Mouse (Mus musculus) layer of hippocampus, adult 9-10 months (tissue): ENCODE results near the gene Gpatch8.
A peak's percentile ranks its signal among the peaks of the same experiment; 100 is the strongest.

Experiments used
- DNase-seq: peaks from one replicate; pipeline ENCODE4 v3.0.0; 2022; ENCODE audit warnings: low spot score

The Gpatch8 gene

DNA sequence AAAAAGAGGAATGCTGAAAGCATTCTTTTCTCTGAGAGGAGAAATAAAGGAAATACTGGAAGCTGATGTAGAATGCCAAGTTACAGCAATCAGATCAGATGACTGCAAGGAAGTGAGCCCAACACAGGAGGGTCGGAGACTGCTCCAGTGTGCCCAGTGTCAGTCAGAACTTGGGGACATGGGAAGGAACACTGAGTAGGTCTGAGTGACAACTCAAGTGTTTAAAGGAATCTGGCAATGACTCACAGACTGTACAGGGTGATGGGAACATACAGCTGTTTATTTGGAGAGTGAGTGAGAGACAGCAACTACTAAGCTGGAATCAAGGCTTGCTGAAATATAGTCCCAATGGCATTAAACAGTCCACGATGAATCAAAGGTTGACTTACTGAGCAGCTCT, 60.0 kb downstream of the Gpatch8 start:
- no peak for DNase-seq

DNA sequence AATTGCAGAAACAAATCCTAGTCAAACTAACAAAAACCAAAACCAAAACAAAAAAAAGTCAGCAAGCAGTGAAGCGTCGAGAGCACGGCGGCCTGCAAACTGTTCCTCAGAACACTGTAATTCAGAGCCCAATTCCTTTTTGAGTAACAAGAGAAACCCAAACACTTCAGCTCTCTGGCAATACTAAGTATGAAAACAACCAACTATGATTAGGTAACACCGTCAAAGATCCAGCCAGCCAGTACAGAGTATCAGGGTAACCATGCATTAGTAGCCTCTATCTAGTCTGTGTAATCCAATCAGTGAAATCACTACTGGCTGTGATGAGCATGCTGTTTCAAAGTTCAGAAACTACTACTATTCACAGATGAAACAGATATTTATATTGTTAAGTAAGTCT, 60.5 kb downstream of the Gpatch8 start:
- DNase-seq: no peak

GRCm38 (mm10) chr11:102495114-102495513, 61.1 kb downstream of the Gpatch8 start:
- no peak for DNase-seq

GRCm38 (mm10) chr11:102494063-102494650, 62.0 kb downstream of the Gpatch8 start:
- no peak for DNase-seq

GRCm38 (mm10) chr11:102493241-102493640, 63.0 kb downstream of the Gpatch8 start:
- DNase-seq: no peak

GRCm38 (mm10) chr11:102487901-102488300, 68.3 kb downstream of the Gpatch8 start:
- DNase-seq: no peak

DNA sequence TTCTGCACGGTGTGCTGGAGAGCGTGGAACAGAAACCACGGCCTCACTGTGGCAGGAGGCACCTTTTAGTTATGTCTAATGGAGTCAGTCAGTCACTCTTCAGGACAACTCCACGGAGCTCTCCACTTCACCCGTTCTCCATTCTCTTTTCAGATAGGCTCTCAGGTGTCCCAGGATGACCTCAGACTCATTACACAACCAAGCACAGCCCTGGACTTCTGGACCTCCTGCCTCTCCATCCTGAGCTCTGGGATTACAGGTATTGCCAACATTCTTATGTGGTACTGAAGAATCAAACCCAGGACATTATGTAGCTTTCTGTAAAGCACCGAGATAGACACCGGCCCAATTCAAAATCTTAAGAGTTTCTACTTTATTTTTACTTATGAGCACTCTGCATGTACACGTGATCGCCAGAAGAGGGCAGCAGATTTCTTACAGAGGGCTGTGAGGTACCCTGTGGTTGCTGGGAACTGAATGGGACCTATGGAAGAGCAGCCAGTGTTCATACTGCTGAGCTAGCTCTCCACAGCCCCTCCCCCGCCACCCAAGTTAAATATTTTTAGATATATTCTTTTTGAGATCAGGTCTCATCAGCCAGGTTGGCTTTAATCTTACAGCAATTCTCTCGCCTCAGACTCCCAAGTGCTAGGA, 69.3 kb downstream of the Gpatch8 start:
- peak; percentile 11 for DNase-seq

DNA sequence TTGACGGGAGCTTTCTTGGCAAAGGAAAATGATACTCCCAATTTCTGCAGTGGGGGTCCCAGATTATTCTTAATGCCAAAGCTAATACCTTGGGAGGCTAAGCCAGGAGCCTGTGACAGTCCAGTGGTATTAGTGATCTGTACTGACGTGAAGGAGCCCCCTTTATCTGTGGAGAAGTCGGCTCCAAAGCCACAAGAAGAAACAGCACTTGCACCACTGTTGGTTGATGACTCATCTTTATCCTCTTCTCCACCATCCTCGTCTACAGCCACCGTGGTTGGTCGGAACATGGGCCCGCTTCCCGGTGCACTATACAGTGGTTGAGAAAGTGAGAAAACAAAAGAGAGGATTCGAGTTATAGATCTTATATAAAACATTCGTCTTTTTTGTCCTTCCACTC, 74.4 kb downstream of the Gpatch8 start:
- DNase-seq: no peak

- no peak for DNase-seq
These were observed 75.3 kb downstream of the Gpatch8 start for GRCm38 (mm10) chr11:102480897-102481296.

- no peak for DNase-seq
These were observed 76.1 kb downstream of the Gpatch8 start for GRCm38 (mm10) chr11:102480111-102480510.

DNA sequence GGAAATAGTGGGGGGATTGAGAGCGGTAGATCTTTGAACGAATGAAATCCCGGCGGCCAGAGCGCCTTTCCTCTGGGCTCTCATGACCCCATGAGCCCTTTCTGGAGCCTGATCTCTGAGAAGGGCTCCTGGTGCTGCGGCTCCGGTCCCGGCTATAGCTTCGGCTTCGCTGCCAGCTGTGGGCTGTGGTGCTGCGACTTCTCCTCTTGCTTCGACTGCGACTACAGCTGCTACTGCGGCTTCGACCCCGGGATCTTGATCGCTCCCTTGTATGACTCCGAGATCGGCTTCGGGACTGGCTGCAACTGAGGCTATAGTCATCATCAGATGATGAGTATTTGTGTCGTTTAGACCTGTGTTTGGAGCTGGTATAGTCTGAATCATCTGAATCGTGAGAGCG, 76.6 kb downstream of the Gpatch8 start:
- no peak for DNase-seq

GRCm38 (mm10) chr11:102478671-102479070, 77.5 kb downstream of the Gpatch8 start:
- no peak for DNase-seq

DNA sequence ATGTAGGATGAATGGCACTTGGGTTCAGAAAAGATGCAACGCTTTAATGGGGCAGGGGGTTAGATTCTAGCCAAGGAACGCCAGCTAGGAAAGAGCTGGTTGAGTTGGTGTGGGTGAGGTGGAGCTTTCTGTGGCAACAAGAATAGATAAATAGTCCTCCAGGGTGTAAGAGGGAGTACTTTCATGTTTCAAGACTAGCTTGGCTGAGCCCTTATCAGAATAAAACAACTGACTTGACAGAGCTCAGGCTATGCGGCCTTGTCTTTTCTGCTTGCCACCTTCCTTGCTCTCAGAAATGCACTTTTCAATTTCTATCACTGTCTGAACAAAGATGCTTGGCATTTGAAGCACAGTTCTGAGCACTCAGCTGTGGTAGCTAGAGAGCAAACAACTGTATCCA, 81.2 kb downstream of the Gpatch8 start:
- no peak for DNase-seq

DNA sequence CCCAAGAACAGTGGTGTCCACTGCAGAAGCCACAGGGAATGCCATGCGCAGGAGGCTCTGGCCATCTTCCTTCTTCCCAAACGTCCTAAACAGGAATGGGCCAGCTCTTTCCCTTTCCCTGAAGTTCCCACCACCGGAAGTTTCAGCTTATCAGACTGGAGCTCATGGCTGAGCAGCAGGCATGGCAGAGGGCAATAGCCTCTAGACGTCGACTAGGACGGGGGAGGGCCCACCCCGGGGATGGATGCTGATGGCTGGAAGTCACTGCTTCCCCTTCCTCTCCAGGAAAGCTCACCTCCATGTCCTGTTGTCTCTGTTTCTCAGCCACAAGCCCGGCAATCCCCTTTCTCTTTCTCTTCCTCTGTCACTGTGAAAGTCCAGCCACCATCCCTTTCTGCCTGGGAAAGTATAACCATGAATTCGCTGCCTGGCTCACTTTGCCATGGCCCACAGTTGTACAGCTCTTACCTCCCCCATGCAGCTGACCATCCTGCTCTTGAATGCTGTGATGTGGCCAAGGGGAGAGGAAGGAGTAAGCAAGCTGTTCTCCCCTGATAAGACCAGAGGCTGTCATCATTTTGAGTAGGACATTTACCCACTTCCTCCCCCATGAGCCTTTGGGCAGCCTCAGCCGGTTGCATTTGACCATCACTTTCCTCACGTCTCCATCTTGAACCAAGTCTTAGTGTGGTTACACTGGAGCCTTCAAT, 86.4 kb downstream of the Gpatch8 start, which contains the start of gene Itga2b:
Itga2b (minus strand) TSS at position 475 of the 710 bp plus-strand sequence.
- DNase-seq: no peak

DNA sequence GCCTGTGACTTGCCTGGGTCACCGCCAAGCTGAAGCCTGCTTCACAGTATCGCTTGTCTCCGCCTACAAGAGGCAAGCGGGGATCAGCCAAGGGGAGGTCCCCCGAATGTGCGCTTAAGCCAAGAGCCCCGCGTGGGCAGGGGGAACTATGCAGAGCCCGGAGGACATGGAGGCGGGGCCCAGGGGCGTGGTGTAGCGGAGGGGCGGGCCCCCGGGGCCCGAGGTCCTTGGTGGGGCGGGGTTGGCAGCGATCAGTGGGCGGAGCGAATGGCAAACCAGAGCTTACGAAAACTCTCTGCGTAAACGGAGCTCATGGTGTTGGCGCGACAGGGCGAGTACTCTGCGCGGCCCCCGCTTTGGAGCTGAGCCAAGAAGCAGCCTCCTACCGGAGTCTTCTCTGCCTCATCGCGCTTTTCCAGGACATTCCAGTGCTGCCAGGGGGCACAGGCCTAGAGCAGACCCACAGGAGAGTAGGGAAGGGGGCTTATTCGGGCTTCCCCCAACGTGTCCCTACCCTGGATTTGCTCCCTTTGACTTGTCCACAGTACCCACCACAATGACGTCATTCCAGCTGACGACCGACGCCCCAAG, 89.1 kb downstream of the Gpatch8 start:
- peak; percentile 82 for DNase-seq

- no peak for DNase-seq
These were observed 90.3 kb downstream of the Gpatch8 start for GRCm38 (mm10) chr11:102465713-102466436.

DNA sequence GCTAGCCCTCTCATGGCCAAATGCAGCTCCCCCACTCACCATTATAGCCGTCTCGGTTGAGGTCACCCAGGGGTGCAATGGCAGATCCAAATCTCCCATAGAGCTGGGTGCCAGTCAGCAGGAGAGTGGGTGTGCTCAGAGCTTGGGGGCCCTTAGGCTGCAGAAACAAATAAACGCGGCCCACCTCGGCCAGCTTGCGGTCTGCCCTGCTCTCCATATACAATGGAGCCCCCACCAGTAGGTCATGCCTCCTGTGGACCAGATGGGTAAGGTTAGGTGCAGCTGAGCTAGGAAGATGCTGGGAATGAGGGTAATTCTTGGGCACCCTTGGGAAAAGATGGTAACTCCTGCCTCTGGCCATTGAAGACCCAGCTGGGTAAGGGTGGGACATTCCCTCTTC, 91.3 kb downstream of the Gpatch8 start:
- DNase-seq: no peak

DNA sequence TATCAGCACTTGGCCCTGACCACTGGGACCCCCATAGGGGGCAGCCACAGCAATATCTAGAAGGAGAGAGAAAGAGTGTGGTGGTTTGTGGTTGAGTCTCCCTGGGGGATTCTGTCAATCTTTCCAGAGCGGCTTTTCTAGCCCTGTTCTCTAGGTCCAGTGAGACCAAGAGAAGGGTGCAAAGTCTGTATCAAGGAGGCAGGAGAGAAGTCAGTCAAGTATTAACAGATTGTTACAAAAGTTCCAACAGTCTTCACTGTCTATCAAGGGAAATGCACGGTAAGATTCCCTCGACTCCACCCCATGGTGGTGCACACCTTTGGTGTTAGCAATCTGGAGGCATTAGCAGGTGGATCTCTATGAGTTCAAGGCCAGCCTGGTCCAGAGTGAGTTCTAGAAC, 94.4 kb downstream of the Gpatch8 start:
- DNase-seq: no peak

GRCm38 (mm10) chr11:102460541-102460940, 95.7 kb downstream of the Gpatch8 start:
- DNase-seq: no peak

DNA sequence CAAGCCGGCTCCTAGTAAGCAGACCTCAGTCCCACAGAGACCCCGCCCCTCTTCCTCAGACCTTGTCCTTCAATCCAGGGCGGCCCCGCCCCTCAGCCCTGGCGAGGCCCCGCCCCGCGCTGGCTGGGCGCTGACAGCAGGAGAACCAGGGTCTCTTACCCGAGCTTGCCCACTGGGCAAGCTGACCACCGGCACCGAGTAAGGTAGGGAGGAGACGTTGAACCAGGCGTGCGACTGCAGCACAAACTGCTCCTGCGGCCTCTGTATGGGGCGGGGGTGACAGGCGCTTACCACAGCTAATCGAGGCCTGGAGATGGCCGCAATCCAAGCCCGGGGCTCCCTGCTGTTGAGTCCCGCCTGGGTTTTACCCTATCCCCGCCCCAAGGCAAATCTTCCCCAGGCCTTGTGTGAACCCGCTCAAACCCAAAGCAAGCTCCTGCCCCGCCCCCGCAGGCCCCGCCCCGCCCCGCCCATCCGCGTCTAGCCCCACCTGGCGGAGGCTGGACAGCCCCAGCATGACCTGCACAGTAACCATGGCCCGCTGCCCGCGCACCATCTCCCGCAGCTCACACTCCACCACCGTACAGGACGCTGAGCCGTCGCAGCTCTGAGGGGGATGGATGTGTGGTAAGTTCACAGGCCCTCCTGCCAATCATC, 100.3 kb downstream of the Gpatch8 start:
- no peak for DNase-seq

- DNase-seq: no peak
These were observed 103.1 kb downstream of the Gpatch8 start for GRCm38 (mm10) chr11:102453131-102453530.
